28 mouse cellular contexts compared by ENCODE assay signal in the genomic region with DNA sequence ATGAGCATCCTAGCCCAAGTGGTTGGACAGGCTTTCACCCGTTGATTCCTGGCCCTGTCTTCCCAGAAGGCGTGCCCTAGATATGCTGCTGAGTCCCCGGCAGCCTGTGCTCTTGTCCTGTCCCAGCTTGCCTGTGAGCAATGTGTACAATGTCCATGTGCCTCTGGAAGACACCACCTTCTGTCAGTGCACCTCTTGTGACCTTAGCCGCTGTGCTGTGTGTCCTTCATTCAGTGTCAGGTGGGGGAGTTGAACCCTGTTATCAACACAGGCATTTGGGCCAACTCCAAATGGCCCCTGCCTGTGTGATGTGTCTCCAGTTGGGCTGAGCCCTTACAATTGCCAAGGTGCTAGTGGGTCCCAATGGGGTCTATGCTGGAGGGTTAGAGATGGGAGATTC. TPM values are rescaled to one million over a fixed set of nuclear protein-coding genes. Genes with fewer than 3 reads are reported as not detected.
"Had no signal": no experiment of that assay in that cellular context is flagged by ENCODE, and none has a peak within 500 bp of the region (broad histone marks: within the 10 kb centered on the region; RNA-seq: fewer than 3 reads in every experiment).

No protein-coding gene starts in this region.

- H3K9ac ChIP-seq: limb, embryonic 13.5 days; liver, embryonic 15.5 days; midbrain, embryonic 12.5 days; midbrain, embryonic 15.5 days; neural tube, embryonic 12.5 days; neural tube, embryonic 15.5 days; stomach, embryonic 15.5 days had no signal

- H3K27ac ChIP-seq: kidney, postnatal 0 days; layer of hippocampus, adult 2 months; limb, embryonic 10.5 days; limb, embryonic 13.5 days; liver, embryonic 15.5 days; macrophage; midbrain, embryonic 12.5 days; midbrain, embryonic 15.5 days; neural tube, embryonic 12.5 days; neural tube, embryonic 15.5 days; stomach, embryonic 15.5 days had no signal

- H3K4me1 ChIP-seq: limb, embryonic 10.5 days; limb, embryonic 13.5 days; midbrain, embryonic 12.5 days; midbrain, embryonic 15.5 days; neural tube, embryonic 12.5 days; neural tube, embryonic 15.5 days; stomach, embryonic 15.5 days had no signal

- H3K9me3 ChIP-seq: limb, embryonic 10.5 days; limb, embryonic 13.5 days; liver, embryonic 15.5 days; midbrain, embryonic 12.5 days; midbrain, embryonic 15.5 days; neural tube, embryonic 12.5 days; neural tube, embryonic 15.5 days; stomach, embryonic 15.5 days had no signal

- ATAC-seq: intestine, postnatal 0 days; midbrain, embryonic 15.5 days had no signal

- H3K4me2 ChIP-seq: limb, embryonic 13.5 days; liver, embryonic 15.5 days; midbrain, embryonic 12.5 days; midbrain, embryonic 15.5 days; neural tube, embryonic 12.5 days; neural tube, embryonic 15.5 days; stomach, embryonic 15.5 days had no signal

- H3K4me3 ChIP-seq: layer of hippocampus, adult 2 months; limb, embryonic 10.5 days; limb, embryonic 13.5 days; liver, embryonic 15.5 days; midbrain, embryonic 12.5 days; midbrain, embryonic 15.5 days; neural tube, embryonic 12.5 days; neural tube, embryonic 15.5 days; stomach, embryonic 15.5 days had no signal

- DNase-seq: kidney, adult 2 months; kidney, postnatal 25 days; layer of hippocampus, adult 9-11 months; liver; lung, adult 2 months; retina, postnatal 1 day; right cerebral cortex, postnatal 25 days; spleen, adult 18-20 months; thymus, adult 2 months; thymus, postnatal 14 days; thymus, postnatal 4 days had no signal

- H3K27me3 ChIP-seq: limb, embryonic 13.5 days; liver, embryonic 15.5 days; midbrain, embryonic 12.5 days; midbrain, embryonic 15.5 days; neural tube, embryonic 12.5 days; neural tube, embryonic 15.5 days; stomach, embryonic 15.5 days had no signal

RNA-seq across cellular contexts. Expression of gene Lypd8, which starts 32.1 kb away (rescaled TPM):
- total RNA-seq: layer of hippocampus, adult 2 months; left cerebral cortex, adult 18-20 months; left cerebral cortex, postnatal 25 days; megakaryocyte, adult 5-6 weeks had no signal
- polyA plus RNA-seq: kidney, embryonic 14.5 days; limb, embryonic 10.5 days; limb, embryonic 13.5 days; lung, embryonic 16.5 days; macrophage; midbrain, embryonic 12.5 days; neural tube, embryonic 12.5 days had no signal
